Mouse (Mus musculus) ES-E14 (cell line): ENCODE results near the gene Emc8.

Experiments
- CHD2 ChIP-seq: IDR thresholded peaks from 2 replicates; pipeline ENCODE4 v1.6.1; 2014; ENCODE audit warnings: mild to moderate bottlenecking, low read depth, low read length, inconsistent platforms
- HCFC1 ChIP-seq: IDR thresholded peaks from 2 replicates; pipeline ENCODE4 v1.6.1; 2012; ENCODE audit warnings: low read length, inconsistent platforms, borderline replicate concordance; ENCODE audit not compliant: insufficient read depth

DNA sequence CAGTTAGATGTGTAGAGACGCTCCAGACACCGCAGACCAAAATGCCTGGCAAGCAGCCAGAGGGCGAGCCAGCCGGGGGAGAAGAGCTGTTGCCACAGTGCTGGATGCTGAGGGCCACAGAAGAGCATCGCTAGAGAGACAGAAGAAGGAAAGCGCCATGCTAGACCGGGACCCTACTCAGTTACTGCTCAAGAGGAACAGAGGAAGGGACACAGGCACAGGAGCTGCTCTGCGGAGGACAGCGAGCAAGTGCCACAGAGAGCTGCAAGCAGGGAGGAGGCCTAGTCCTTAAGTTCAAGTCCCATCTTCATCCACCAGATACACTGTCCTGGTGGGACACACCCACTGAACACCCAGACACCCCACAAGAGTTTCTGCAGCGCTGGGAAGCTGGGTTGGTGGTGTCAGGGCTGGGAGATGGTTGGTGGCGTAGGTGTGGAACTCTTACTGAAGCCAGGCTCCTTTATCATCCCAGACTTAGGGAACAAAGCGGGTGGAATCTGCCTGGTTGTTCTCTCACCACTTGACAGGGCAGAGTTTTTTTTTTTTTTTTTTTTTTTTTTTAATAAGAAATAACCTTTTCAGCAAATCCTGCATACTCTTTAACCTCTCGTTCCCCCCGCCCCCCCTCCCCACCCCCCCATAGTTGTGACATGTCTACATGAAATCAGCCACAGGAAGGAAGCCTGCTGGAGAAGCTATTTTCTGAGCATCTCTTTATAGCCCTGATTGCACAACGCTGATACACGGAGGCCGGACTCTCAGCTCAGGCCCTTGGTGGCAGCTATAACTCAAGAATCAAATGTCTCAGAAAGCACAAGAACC, 29.0 kb upstream of the Emc8 start:
- TF ChIP-seq HCFC1, result no peak
- no peak for TF ChIP-seq CHD2
